Mouse (Mus musculus) liver, embryonic 14.5 days (tissue): ENCODE measurements around the gene Rdx. TPM values are rescaled to one million over a fixed set of nuclear protein-coding genes. Genes with fewer than 3 reads are reported as not detected.

Experiments
- ATAC-seq: fragments of 200-750 bp; cut with Nextera tagmentation; 2 replicates; pipeline ENCODE4 v1.8.0; 2017; ENCODE audit warnings: moderate number of reproducible peaks, mild to moderate bottlenecking, moderate library complexity; ENCODE audit not compliant: insufficient read depth
- DNase-seq, 3 experiments: peaks; one replicate each; pipeline ENCODE4 v3.0.0-alpha.2; 2012 to 2013; ENCODE audit warnings: low read depth in 3 of 3, low spot score in 3 of 3
- H3K27ac ChIP-seq: fragments of 300-500 bp; sonication (generic); 2 replicates; pipeline ENCODE4 v1.5.1; 2014; ENCODE audit warnings: moderate library complexity, mild to moderate bottlenecking, control low read depth, inconsistent platforms
- H3K27me3 ChIP-seq: fragments of 300-500 bp; sonication (generic); 2 replicates; pipeline ENCODE4 v1.6.1; 2014; ENCODE audit warnings: mild to moderate bottlenecking, low read length, moderate library complexity; ENCODE audit not compliant: control insufficient read depth, insufficient read depth
- H3K36me3 ChIP-seq: fragments of 300-500 bp; sonication (generic); replicated peaks from 2 replicates; pipeline ENCODE4 v1.6.1; 2014; ENCODE audit warnings: low read depth; ENCODE audit not compliant: control insufficient read depth, insufficient read depth
- H3K4me1 ChIP-seq, 2 experiments: fragments of 200-500 bp in 1 of 2; fragments of 300-500 bp in 1 of 2; sonication (generic) in 1 of 2; replicated peaks; 2 replicates each; pipeline ENCODE4 v1.6.1; 2012 to 2014; ENCODE audit warnings: antibody characterized with exemption in 1 of 2, inconsistent platforms in 1 of 2, low read length in 1 of 2; ENCODE audit not compliant: control insufficient read depth in 2 of 2, insufficient read depth in 2 of 2
- H3K4me2 ChIP-seq: fragments of 300-500 bp; sonication (generic); 2 replicates; pipeline ENCODE4 v1.6.1; 2014; ENCODE audit warnings: low read depth, mild to moderate bottlenecking, control low read depth, moderate library complexity
- H3K4me3 ChIP-seq, 2 experiments: fragments of 200-500 bp in 1 of 2; fragments of 300-500 bp in 1 of 2; sonication (generic) in 1 of 2; 2 replicates each; pipeline ENCODE4 v1.5.1; 2012 to 2014; ENCODE audit warnings: low read depth in 2 of 2, low read length in 2 of 2, mild to moderate bottlenecking in 2 of 2, control low read depth in 1 of 2, inconsistent platforms in 1 of 2, moderate library complexity in 1 of 2; ENCODE audit not compliant: insufficient read depth in 1 of 2
- H3K9ac ChIP-seq: fragments of 300-500 bp; sonication (generic); replicated peaks from 2 replicates; pipeline ENCODE4 v1.6.1; 2014; ENCODE audit warnings: mild to moderate bottlenecking, control low read depth, moderate library complexity
- H3K9me3 ChIP-seq: fragments of 300-500 bp; sonication (generic); 2 replicates; pipeline ENCODE4 v1.6.1; 2016; ENCODE audit warnings: low read length, mixed read lengths; ENCODE audit not compliant: control insufficient read depth
- CTCF ChIP-seq: IDR thresholded peaks from 2 replicates; pipeline ENCODE4 v1.5.1; 2016; ENCODE audit warnings: antibody characterized with exemption, low read depth, control low read depth
- EP300 ChIP-seq: IDR thresholded peaks from 2 replicates; pipeline ENCODE4 v1.6.1; 2016; ENCODE audit warnings: antibody characterized with exemption, low read depth
- WGBS: fragments of 180-500 bp; shearing (Covaris S2); extraction: QIAGEN DNeasy Blood & Tissue Kit; methylation state at CpG from one replicate; pipeline ENCODE4 v1.1.7; 2014; ENCODE audit not compliant: insufficient replicate concordance; 5-methylcytosine and 5-hydroxymethylcytosine counted together
- polyA plus RNA-seq, 2 experiments: library from polyadenylated mRNA; depleted of rRNA in 1 of 2; stranded (reverse) in 1 of 2; unstranded in 1 of 2; fragments of >200 nt; fragmentation: Nextera tagmentation in 1 of 2; extraction: Ambion mirVana in 1 of 2; gene quantifications; 2 replicates each; pipeline versions ENCODE4 v1.2.1 to v1.2.3; 2012 to 2014

Gene Rdx
- polyA plus RNA-seq (2012; rRNA removed) (18.2 and 28.0 TPM in 2 replicates), polyA plus RNA-seq (2014; fragmentation: Nextera tagmentation; extraction: Ambion mirVana) (69.6 and 72.5 TPM in 2 replicates)

DNA sequence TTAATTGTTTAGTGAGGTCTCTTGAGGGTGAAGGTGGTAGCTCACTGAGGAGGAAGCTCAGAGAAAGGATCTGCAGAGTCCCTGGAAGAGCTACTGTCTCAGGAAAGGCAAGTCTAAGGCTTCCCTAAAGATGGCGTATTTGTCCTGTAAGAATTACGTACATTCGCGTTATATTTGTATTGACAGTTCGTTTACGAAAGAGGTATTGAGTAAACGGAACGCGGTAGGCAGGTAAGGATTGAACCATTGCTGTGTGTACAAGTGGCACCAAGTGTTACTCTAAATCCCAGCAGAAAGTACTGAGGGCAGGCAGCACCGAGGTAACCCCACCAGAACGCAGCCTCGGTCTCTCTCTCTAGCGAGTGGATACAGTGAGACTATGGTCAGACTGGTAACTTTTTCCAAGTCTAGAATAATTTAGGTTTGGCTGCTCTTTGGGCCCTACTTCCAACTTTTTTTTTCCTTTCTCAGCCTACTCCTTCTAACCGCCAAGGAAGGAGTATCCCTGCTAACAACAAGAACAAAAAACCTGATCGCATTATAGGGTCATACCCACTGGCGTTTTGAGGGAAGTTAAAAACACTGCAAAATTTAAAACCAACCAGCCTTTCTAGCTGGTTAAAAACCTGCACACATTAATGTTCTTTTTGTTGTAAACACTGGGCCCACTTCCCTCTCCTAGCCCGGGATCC is at the start of gene Rdx:
Gene Rdx (plus strand): TSS at position 45 of the 692 bp plus-strand sequence.
- Histone ChIP-seq H3K9ac (peak within 1 kb of the TSS; percentile 81), H3K36me3 (no peaks in the 10 kb centered on the region), H3K27ac (peak within 1 kb of the TSS; percentile 18), H3K9me3 (no peaks in the 10 kb centered on the region), H3K4me2 (peak within 1 kb of the TSS; percentile 79), H3K4me1 (peaks cover 13 to 19% of the 10 kb centered on the region in 2 experiments), H3K27me3 (no peaks in the 10 kb centered on the region), H3K4me3 (peak within 1 kb of the TSS; percentile 72 to 91)
- peak in 1 of 3 experiments; percentile 30 for DNase-seq
- ATAC-seq = no peak
- 3% methylated on average over 17 of the region's 17 CpGs for WGBS
- TF ChIP-seq EP300 = no peak
- TF ChIP-seq CTCF = no peak

DNA sequence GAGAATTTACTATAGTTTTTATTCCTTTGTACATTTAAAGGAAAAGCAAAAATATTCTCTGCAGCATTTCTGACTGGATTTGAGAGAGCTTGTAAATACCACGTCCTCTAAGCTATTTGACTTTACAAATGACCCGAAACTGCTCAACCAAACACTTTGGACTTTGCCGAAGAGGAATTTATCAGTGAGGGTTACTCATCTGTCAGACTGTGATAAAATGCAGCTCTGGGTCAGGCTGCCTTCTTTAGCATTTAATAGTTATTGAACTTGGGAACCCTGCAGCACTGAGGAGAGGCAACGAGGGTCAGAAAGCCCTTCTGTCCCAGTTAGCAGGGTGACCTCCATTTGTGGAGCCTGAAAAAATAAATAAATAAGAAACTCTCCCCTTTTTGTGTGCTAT is 43.5 kb upstream of the Rdx start:
- TF ChIP-seq CTCF (no peak), EP300 (no peak)
- DNase-seq = no peak
- Histone ChIP-seq H3K27me3 (no peaks in the 10 kb centered on the region), H3K9ac (no peak overlapping the region), H3K4me1 (peaks cover 0 to 2% of the 10 kb centered on the region in 2 experiments; a peak in 1 of 4 replicates), H3K36me3 (no peaks in the 10 kb centered on the region), H3K27ac (no peak overlapping the region), H3K4me2 (no peak overlapping the region), H3K9me3 (no peaks in the 10 kb centered on the region), H3K4me3 (no peak overlapping the region)
- no peak for ATAC-seq
- WGBS = 50% methylated on average over 4 of the region's 4 CpGs

DNA sequence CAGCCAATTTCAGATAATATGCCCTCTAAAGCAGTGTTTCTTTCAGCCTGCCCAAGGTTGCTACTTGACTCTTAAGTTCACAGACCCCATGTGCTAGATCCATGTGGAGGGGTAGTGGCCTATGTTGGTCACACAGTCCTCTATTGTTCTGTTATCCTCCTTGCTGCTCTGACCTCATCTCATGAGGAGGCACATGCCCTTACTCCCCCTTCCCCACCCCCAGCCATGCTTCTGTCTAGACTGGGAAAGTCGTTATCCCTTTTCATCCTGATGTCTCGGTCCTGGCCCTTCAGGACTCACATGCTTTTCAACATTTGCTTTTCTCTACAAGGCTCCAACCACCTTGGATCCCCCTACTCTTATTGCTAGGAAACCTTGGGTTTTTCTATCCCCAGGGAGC is 39.6 kb upstream of the Rdx start:
- ATAC-seq (no peak), DNase-seq (no peak)
- no peak overlapping the region for H3K9ac ChIP-seq
- H3K9me3 ChIP-seq = no peaks in the 10 kb centered on the region
- no peak for TF ChIP-seq CTCF
- TF ChIP-seq EP300 = no peak
- peaks cover 0 to 2% of the 10 kb centered on the region in 2 experiments; a peak in 1 of 4 replicates for H3K4me1 ChIP-seq
- H3K4me3 ChIP-seq = no peak overlapping the region
- H3K27ac ChIP-seq = no peak overlapping the region
- WGBS = 50% methylated on average over 2 of the region's 2 CpGs
- H3K4me2 ChIP-seq = no peak overlapping the region
- no peaks in the 10 kb centered on the region for H3K27me3 ChIP-seq
- H3K36me3 ChIP-seq = no peaks in the 10 kb centered on the region

DNA sequence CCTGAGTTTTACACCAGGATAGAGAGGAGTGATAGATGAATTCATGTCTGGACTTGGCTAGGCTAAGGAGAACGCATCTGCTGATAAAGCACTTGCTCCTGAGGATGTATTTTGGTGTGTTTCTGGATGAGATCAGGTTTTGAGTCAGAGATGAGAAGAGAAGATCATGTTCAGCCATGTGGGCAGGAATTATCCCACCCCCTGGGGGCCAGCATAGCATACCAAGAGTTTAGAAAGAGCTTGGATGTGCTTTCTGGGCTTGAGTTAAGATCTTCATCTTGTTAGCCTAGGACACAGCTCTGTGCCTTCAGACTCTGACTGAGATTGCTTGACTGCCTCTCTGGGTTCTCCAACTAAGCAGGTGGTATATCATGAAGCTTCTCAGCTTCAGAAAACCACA is 38.5 kb upstream of the Rdx start:
- no peak overlapping the region for H3K4me3 ChIP-seq
- no peaks in the 10 kb centered on the region for H3K36me3 ChIP-seq
- H3K4me2 ChIP-seq = no peak overlapping the region
- H3K4me1 ChIP-seq = peaks cover 0 to 6% of the 10 kb centered on the region in 2 experiments; a peak in 2 of 4 replicates
- no peak overlapping the region for H3K27ac ChIP-seq
- no peak overlapping the region for H3K9ac ChIP-seq
- H3K27me3 ChIP-seq = no peaks in the 10 kb centered on the region
- TF ChIP-seq CTCF (no peak), EP300 (no peak)
- DNase-seq (no peak), ATAC-seq (no peak)
- H3K9me3 ChIP-seq = no peaks in the 10 kb centered on the region
- 48% methylated on average over 1 of the region's 1 CpGs for WGBS

DNA sequence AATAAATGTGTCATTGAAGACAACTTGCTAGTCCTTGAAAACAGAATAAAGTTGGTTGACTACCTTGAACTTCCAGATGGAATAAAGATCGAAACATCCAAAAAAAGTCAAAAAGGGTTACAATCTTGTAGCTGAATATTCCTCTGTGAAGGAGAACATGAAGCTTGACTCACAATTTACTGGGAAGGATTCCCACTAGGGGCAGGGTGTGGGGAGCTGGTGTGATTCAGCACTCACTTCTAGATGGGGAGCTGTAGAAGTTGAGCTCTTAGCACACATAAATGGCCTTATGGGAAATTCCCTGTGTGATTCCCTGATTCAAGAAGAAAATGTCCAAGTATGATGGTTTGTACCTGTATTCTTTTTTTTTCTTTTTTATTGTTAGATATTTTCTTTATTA is 34.7 kb upstream of the Rdx start:
- H3K9me3 ChIP-seq = no peaks in the 10 kb centered on the region
- H3K36me3 ChIP-seq = no peaks in the 10 kb centered on the region
- ATAC-seq (no peak), DNase-seq (no peak)
- H3K4me3 ChIP-seq = no peak overlapping the region
- WGBS = 74% methylated on average over 1 of the region's 1 CpGs
- no peak overlapping the region for H3K4me2 ChIP-seq
- no peak overlapping the region for H3K9ac ChIP-seq
- H3K27me3 ChIP-seq = no peaks in the 10 kb centered on the region
- TF ChIP-seq CTCF (no peak), EP300 (no peak)
- no peak overlapping the region for H3K27ac ChIP-seq
- H3K4me1 ChIP-seq = peaks cover 0 to 6% of the 10 kb centered on the region in 2 experiments; a peak in 2 of 4 replicates
